Mouse (Mus musculus) limb, embryonic 14.5 days (tissue): ENCODE measurements around the gene Micall2. TPM values are rescaled to one million over a fixed set of nuclear protein-coding genes. Genes with fewer than 3 reads are reported as not detected.

Experiments used
- ATAC-seq: fragments of 200-750 bp; cut with Nextera tagmentation; 2 replicates; pipeline ENCODE4 v1.8.0; 2017; ENCODE audit warnings: low read depth, moderate number of reproducible peaks, moderate TSS enrichment; ENCODE audit not compliant: low FRiP score
- DNase-seq: peaks from one replicate; pipeline ENCODE4 v3.0.0-alpha.2; 2015; ENCODE audit warnings: low spot score
- H3K27ac ChIP-seq: fragments of 300-500 bp; sonication (generic); replicated peaks from 2 replicates; pipeline ENCODE4 v1.5.1; 2014; ENCODE audit warnings: low read depth, mild to moderate bottlenecking, low read length, moderate library complexity, mixed read lengths
- H3K27me3 ChIP-seq: fragments of 300-500 bp; sonication (generic); 2 replicates; pipeline ENCODE4 v1.6.1; 2014; ENCODE audit warnings: low read length, mixed read lengths; ENCODE audit not compliant: control insufficient read depth, insufficient read depth
- H3K36me3 ChIP-seq: fragments of 300-500 bp; sonication (generic); 2 replicates; pipeline ENCODE4 v1.6.1; 2014; ENCODE audit warnings: mild to moderate bottlenecking, low read length, moderate library complexity, mixed read lengths; ENCODE audit not compliant: control insufficient read depth, insufficient read depth
- H3K4me1 ChIP-seq: fragments of 300-500 bp; sonication (generic); 2 replicates; pipeline ENCODE4 v1.6.1; 2014; ENCODE audit warnings: antibody characterized with exemption, low read length, mixed read lengths; ENCODE audit not compliant: control insufficient read depth, insufficient read depth
- H3K4me2 ChIP-seq: fragments of 300-500 bp; sonication (generic); replicated peaks from 2 replicates; pipeline ENCODE4 v1.6.1; 2014; ENCODE audit warnings: low read depth, mild to moderate bottlenecking, low read length, moderate library complexity; ENCODE audit not compliant: severe bottlenecking
- H3K4me3 ChIP-seq: fragments of 300-500 bp; sonication (generic); replicated peaks from 2 replicates; pipeline ENCODE4 v1.5.1; 2014; ENCODE audit warnings: low read length
- H3K9ac ChIP-seq: fragments of 300-500 bp; sonication (generic); 2 replicates; pipeline ENCODE4 v1.6.1; 2014; ENCODE audit warnings: mild to moderate bottlenecking, low read depth, low read length, moderate library complexity; ENCODE audit not compliant: severe bottlenecking
- H3K9me3 ChIP-seq: fragments of 300-500 bp; sonication (generic); 2 replicates; pipeline ENCODE4 v1.6.1; 2016; ENCODE audit warnings: low read length; ENCODE audit not compliant: control insufficient read depth
- POLR2A ChIP-seq: fragments of 200-500 bp; IDR thresholded peaks from 2 replicates; pipeline ENCODE4 v1.8.0; 2012; ENCODE audit warnings: inconsistent platforms, mild to moderate bottlenecking, moderate library complexity, borderline replicate concordance; ENCODE audit not compliant: insufficient read depth, insufficient read length; ENCODE audit errors: extremely low read depth
- WGBS: fragments of 180-500 bp; shearing (Covaris S2); extraction: QIAGEN DNeasy Blood & Tissue Kit; methylation state at CpG from one replicate; pipeline ENCODE4 v1.1.7; 2014; 5-methylcytosine and 5-hydroxymethylcytosine counted together
- polyA plus RNA-seq, 2 experiments: library from polyadenylated mRNA; depleted of rRNA in 1 of 2; stranded (reverse) in 1 of 2; unstranded in 1 of 2; fragments of >200 nt; fragmentation: Nextera tagmentation in 1 of 2; extraction: Ambion mirVana in 1 of 2; gene quantifications; 2 replicates each; pipeline versions ENCODE4 v1.2.1 to v1.2.3; 2012 to 2014

Gene Micall2
- polyA plus RNA-seq, 2 experiments, result 5.5 to 6.5 TPM

GRCm38 (mm10) chr5:139681832-139682630, 54.1 kb downstream of the Micall2 start:
- DNase-seq, result peak; percentile 62
- ATAC-seq, result peak; percentile 43; the same call in 1 of the 2 replicates
- H3K9ac ChIP-seq, result no peak overlapping the region
- H3K4me3 ChIP-seq, result no peak overlapping the region
- H3K4me2 ChIP-seq, result 0 out of 2 replicates have a peak overlapping the region, but pooled peaks have one; percentile 16
- H3K27ac ChIP-seq, result no peak overlapping the region
- H3K9me3 ChIP-seq, result no peaks in the 10 kb centered on the region
- no peak for TF ChIP-seq POLR2A
- H3K4me1 ChIP-seq, result peaks cover 16% of the 10 kb centered on the region
- H3K27me3 ChIP-seq, result no peaks in the 10 kb centered on the region; the same call in 1 of the 2 replicates
- WGBS, result 4% methylated on average over 20 of the region's 20 CpGs
- H3K36me3 ChIP-seq, result no peaks in the 10 kb centered on the region

- Histone ChIP-seq H3K27ac (no peak overlapping the region), H3K4me2 (no peak overlapping the region), H3K36me3 (no peaks in the 10 kb centered on the region), H3K9ac (no peak overlapping the region), H3K4me3 (no peak overlapping the region), H3K9me3 (no peaks in the 10 kb centered on the region), H3K4me1 (no peaks in the 10 kb centered on the region), H3K27me3 (peaks cover 38% of the 10 kb centered on the region)
- DNase-seq (no peak), ATAC-seq (no peak)
- no peak for TF ChIP-seq POLR2A
Observed at GRCm38 (mm10) chr5:139675707-139675967, 60.5 kb downstream of the Micall2 start.

DNA sequence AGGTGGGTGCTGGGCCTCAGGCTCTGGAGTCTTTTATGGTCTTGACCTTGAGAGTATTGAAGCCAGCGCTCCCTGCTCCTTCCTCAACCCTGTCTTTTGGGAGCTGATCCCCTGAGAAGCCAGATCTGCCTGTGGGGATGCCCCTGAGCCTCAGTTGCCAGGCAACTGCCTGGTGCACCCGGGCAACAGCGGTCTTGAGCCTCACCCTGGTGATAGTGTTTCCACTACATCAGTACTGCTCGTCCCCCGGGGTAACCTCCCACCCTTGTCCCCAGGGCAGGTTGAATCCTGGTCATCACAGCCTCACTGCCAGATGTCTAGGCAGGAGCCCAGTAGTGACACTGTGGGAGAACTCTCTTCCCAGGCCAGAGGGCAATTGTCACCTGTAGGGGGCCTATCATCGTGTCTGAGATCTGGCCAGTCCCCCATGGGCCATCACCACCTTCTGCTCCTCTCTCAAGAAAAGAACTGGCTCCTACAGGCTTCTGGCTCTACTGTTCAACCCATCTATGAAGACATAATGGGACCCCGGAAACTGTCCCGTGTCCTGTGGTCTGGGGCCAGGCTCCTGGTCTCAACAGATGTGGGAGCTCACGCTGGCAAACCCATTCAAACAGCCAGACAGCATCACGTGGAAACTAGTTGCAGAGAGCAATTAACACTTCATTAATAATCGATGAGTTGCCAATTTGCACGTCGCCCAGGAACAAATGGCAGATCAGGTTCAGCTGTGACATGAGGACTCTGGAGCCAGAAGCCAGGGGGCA, 61.0 kb downstream of the Micall2 start:
- Histone ChIP-seq H3K9ac (no peak overlapping the region), H3K27ac (no peak overlapping the region), H3K27me3 (peaks cover 38% of the 10 kb centered on the region), H3K4me3 (no peak overlapping the region), H3K36me3 (no peaks in the 10 kb centered on the region), H3K4me1 (no peaks in the 10 kb centered on the region), H3K9me3 (no peaks in the 10 kb centered on the region), H3K4me2 (no peak overlapping the region)
- DNase-seq (no peak), ATAC-seq (no peak)
- 29% methylated on average over 13 of the region's 13 CpGs for WGBS
- no peak for TF ChIP-seq POLR2A

DNA sequence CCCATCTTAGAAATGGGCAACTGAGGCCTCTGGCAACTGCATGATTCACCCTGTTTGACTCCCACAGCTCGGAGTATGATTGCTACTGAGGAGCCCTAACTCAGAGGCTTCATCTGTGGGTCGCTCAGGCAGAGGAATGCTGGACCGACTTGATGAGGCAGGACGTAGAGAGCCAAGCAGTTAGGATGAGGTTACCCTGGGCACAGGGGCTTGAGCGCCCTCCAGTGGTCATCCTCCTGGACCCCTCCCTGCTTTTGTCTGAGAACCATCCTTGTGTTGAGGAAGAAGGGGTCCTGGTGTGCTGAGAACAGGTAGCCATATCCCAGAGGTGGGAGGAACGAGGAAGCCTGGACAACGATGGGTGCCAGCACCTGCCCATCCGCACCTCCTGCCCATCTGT, 66.8 kb downstream of the Micall2 start:
- Histone ChIP-seq H3K9me3 (no peaks in the 10 kb centered on the region), H3K4me2 (no peak overlapping the region), H3K36me3 (no peaks in the 10 kb centered on the region), H3K9ac (no peak overlapping the region), H3K4me3 (no peak overlapping the region), H3K27me3 (peaks cover 60% of the 10 kb centered on the region), H3K27ac (no peak overlapping the region), H3K4me1 (peaks cover 17% of the 10 kb centered on the region)
- ATAC-seq (no peak), DNase-seq (peak; percentile 36)
- WGBS, result 9% methylated on average over 8 of the region's 8 CpGs
- no peak for TF ChIP-seq POLR2A

DNA sequence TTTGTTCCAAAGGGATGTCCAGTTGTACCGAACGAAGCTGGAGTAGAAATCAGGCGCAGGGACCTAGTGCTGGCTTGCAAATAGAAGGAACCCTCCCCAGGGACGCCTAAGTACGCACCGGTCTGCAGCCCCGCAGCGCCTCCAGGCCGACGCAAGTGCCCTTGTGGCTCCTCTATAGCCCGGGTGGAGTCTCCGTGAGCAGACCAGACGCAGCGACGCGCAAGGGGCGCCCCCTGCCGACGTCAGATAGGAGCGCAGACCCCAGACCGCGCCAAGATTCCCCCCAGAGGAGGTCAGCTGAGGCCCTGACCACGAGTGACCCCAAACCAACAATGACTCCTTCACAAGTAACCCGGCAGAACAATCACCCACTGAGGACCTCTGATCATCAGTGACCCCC, 67.6 kb downstream of the Micall2 start:
- H3K4me1 ChIP-seq, result peaks cover 17% of the 10 kb centered on the region
- no peaks in the 10 kb centered on the region for H3K9me3 ChIP-seq
- under 1% methylated on average over 24 of the region's 24 CpGs for WGBS
- DNase-seq (peak; percentile 45), ATAC-seq (peak; percentile 71; the same call in 1 of the 2 replicates)
- no peak overlapping the region for H3K9ac ChIP-seq
- TF ChIP-seq POLR2A, result no peak
- no peak overlapping the region for H3K27ac ChIP-seq
- peaks cover 54% of the 10 kb centered on the region for H3K27me3 ChIP-seq
- no peak overlapping the region for H3K4me3 ChIP-seq
- peak overlapping the region; percentile 32 for H3K4me2 ChIP-seq
- no peaks in the 10 kb centered on the region for H3K36me3 ChIP-seq
